Mouse (Mus musculus) central nervous system, embryonic 18 days (tissue): ENCODE measurements around the gene Ppp1r10. TPM values are rescaled to one million over a fixed set of nuclear protein-coding genes. Genes with fewer than 3 reads are reported as not detected.

Experiments
- polyA plus RNA-seq: library from polyadenylated mRNA; depleted of rRNA; stranded (reverse); fragments of >200 nt; gene quantifications from 2 replicates; pipeline ENCODE4 v1.2.3, GENCODE M21; 2012; rRNA removed

Ppp1r10 gene
- 37.8 and 40.7 TPM in 2 replicates for polyA plus RNA-seq

DNA sequence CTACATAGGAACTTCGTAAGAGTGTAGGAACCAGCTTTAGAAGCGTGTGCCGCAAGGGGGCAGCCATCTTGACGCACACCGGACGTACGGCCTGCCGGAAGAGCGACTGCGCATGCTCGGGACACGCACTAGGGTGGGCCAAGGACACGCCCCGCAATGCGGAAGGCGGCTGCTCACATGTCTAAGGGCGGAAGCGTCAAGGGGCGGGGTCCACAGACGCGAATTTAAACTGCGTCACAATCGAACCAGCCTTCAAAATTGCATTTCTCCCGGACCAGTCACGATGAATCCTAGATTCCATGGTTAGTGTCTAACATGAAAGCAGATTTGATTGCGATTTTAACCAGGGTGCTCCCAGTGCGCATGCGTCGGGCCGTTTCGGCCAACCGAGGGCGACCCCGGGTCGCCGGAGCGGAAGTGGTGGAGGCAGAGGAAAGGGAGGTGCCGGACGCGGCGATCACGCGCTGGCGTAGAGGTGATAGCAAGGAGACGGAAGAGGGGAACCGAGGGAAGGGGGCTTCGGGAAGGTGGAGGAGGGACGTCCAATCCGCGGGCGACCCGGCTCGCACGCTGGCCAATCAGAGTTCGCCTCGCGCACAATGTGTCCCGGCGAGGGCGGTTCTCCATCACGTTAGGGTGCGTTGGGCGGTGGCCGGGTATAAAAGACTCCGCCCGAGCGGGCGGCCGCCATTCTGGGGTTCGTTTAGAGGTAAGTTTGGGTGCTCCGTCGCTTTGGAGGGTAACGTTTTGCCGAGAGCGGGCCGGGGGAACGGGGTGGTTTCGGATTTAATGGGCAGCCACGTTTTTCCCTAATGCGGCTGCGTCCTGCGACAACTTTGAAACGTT is at the start of gene Ppp1r10, which contains the start of gene Mrps18b:
Gene Ppp1r10, plus strand, starts transcription at position 138 of the 846 bp plus-strand sequence.
Gene Mrps18b, minus strand, starts transcription at position 93 of the 846 bp plus-strand sequence.

GRCm38 (mm10) chr17:35879245-35880057 is 36.8 kb upstream of the Ppp1r10 start, which contains the start of gene Dhx16:
Gene Dhx16 (plus strand): TSS chr17:35879819.

GRCm38 (mm10) chr17:35896781-35897643 is 19.2 kb upstream of the Ppp1r10 start, which contains the start of gene 2310061I04Rik:
Gene 2310061I04Rik (minus strand): TSS chr17:35897431.

DNA sequence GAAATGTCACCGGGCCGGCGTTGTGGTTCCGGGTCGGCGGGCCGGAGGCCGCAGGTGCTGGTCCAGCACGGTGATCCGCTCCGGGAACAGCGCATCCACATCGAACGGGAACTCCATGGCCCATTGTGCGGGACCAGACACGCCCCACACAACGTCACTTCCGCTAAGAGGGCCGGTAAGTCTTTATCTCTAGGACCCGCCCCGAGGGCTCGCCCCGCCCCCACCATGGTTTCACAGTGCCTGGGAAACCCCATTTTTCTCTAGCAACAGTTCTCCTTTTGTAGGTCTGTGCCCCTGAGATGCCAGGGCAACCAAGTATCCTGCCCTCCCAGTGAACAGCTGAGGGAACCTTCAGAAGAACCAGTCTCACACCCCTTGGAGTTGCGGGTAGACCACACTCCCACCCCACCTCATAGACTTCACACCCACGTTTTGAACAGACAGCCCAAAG is 6.3 kb upstream of the Ppp1r10 start, which contains the start of gene Atat1:
Gene Atat1, minus strand, starts transcription at position 157 of the 451 bp plus-strand sequence.

GRCm38 (mm10) chr17:35969418-35970389 is 53.5 kb downstream of the Ppp1r10 start, which contains the start of gene Abcf1:
Gene Abcf1 (minus strand): TSS chr17:35969761.

DNA sequence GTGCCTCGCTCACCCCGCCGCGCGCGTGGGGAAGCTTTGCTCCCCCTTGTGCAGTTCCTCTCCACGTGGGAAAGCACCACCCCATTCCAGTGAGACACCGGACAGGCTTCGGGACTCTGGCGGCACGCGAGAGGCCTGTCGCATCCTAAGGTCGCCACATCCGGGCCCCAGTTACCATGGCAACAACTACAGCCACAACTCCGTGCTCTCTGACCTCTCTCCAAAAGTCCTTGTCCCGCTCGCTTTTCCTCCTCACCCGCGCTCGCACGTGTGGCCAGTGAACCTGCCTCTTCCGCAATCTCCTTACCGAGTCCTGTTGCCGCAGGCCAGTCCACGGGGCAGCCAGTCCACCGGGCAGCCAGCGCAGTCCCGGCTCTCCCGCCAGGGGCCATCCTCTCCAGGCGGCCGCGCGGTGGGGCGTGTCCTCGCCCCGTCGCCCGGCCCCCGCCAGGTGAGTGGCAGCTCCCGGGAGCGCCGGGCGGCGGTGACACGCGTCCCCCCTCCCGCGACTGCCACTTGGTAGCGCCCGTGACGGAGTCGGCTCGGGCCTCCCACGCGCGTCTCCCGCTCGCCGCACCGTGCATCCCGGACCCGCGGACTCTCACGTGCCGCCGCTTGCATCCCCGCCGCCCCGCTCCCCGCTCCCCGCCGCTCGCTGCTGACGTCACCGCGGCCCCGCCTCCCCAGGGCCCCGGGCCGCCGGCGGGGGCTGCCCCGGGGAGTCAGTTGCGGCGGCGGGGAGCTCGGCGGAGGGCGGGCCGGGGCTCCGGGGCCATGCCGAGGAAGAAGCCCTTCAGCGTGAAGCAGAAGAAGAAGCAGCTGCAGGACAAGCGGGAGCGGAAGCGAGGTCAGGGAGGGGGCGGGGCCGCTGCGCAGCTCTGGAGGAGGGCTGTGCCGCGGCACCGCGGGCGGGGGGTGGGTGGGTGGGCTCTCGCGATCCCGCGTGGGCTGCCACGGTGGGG is 63.4 kb downstream of the Ppp1r10 start, which contains the start of the genes Gnl1 and Prr3:
Gene Gnl1, plus strand, starts transcription at position 451 of the 962 bp plus-strand sequence.
Gene Prr3, minus strand, starts transcription at position 836 of the 962 bp plus-strand sequence.

Other genes with a start within 250 kb of the Ppp1r10 start
- gene Vars2, start 248.8 kb upstream of the Ppp1r10 start, polyA plus RNA-seq = 37.5 and 41.5 TPM in 2 replicates
- 28.6 and 29.1 TPM in 2 replicates for gene Gtf2h4, start 242.7 kb upstream of the Ppp1r10 start, polyA plus RNA-seq
- 45.4 and 45.8 TPM in 2 replicates for gene Ddr1, start 211.8 kb upstream of the Ppp1r10 start, polyA plus RNA-seq
- 7.9 and 9.5 TPM in 2 replicates for gene Ier3, start 94.8 kb upstream of the Ppp1r10 start, polyA plus RNA-seq
- gene Flot1, start 93.2 kb upstream of the Ppp1r10 start, polyA plus RNA-seq = 149 and 160 TPM in 2 replicates
- 2,694 and 2,976 TPM in 2 replicates for gene Tubb5, start 78.1 kb upstream of the Ppp1r10 start, polyA plus RNA-seq
- gene Mdc1, start 74.9 kb upstream of the Ppp1r10 start, polyA plus RNA-seq = 15.9 and 16.6 TPM in 2 replicates
- gene Nrm, start 55.1 kb upstream of the Ppp1r10 start, polyA plus RNA-seq = 18.0 and 21.4 TPM in 2 replicates
- gene Ppp1r18, start 50.8 kb upstream of the Ppp1r10 start, polyA plus RNA-seq = 29.3 and 32.5 TPM in 2 replicates
- gene Dhx16, start 36.6 kb upstream of the Ppp1r10 start, polyA plus RNA-seq = 47.6 and 53.6 TPM in 2 replicates
- gene 2310061I04Rik, start 19.0 kb upstream of the Ppp1r10 start, polyA plus RNA-seq = 93.8 and 104 TPM in 2 replicates
- gene Atat1, start 6.4 kb upstream of the Ppp1r10 start, polyA plus RNA-seq = 448 and 535 TPM in 2 replicates
- 52.4 and 53.0 TPM in 2 replicates for gene Mrps18b, start within 50 bp of the Ppp1r10 start, polyA plus RNA-seq
- 77.3 and 77.5 TPM in 2 replicates for gene Abcf1, start 53.3 kb downstream of the Ppp1r10 start, polyA plus RNA-seq
- 45.2 and 54.4 TPM in 2 replicates for gene Gnl1, start 63.4 kb downstream of the Ppp1r10 start, polyA plus RNA-seq
- gene Prr3, start 63.8 kb downstream of the Ppp1r10 start, polyA plus RNA-seq = 72.9 and 85.4 TPM in 2 replicates
- gene H2-T24, start 104.1 kb downstream of the Ppp1r10 start, polyA plus RNA-seq = 0.26 and 0.44 TPM in 2 replicates
- gene H2-T23, start 116.4 kb downstream of the Ppp1r10 start, polyA plus RNA-seq = 8.9 and 9.5 TPM in 2 replicates
- 8.2 and 8.8 TPM in 2 replicates for gene H2-T22, start 126.3 kb downstream of the Ppp1r10 start, polyA plus RNA-seq
- gene Gm6034, start 126.5 kb downstream of the Ppp1r10 start, polyA plus RNA-seq = not detected in 2 replicates
- gene Gm11127, start 141.9 kb downstream of the Ppp1r10 start, polyA plus RNA-seq = 0.04 TPM in 1 of 2 replicates, not detected in the other
- not detected in 2 replicates for gene Gm19684, start 205.2 kb downstream of the Ppp1r10 start, polyA plus RNA-seq
- gene Gm7030, start 213.0 kb downstream of the Ppp1r10 start, polyA plus RNA-seq = not detected in 2 replicates